Mouse (Mus musculus) layer of hippocampus, adult 2 months (tissue): ENCODE data around the gene Atoh7. TPM values are rescaled to one million over a fixed set of nuclear protein-coding genes. Genes with fewer than 3 reads are reported as not detected.

Experiments used
- DNase-seq, 2 experiments: peaks; one replicate each; pipeline ENCODE4 v3.0.0; 2022; ENCODE audit warnings: low spot score in 2 of 2
- H3K27ac ChIP-seq: fragments of 200-600 bp; 2 replicates; pipeline ENCODE4 v1.8.1; 2022
- H3K4me3 ChIP-seq: fragments of 200-600 bp; 2 replicates; pipeline ENCODE4 v1.8.1; 2022; ENCODE audit warnings: mild to moderate bottlenecking
- CTCF ChIP-seq: fragments of 200-600 bp; conservative IDR thresholded peaks from 2 replicates; pipeline ENCODE4 v1.8.1; 2022; ENCODE audit warnings: antibody characterized with exemption, mild to moderate bottlenecking, moderate library complexity
- total RNA-seq, 2 experiments: library from RNA; stranded (reverse); gene quantifications; 2 replicates each; pipeline ENCODE4 v1.2.3; 2021

Atoh7 gene
- total RNA-seq, 2 experiments from 2014 or later, result 1.7 to 2.0 TPM

DNA sequence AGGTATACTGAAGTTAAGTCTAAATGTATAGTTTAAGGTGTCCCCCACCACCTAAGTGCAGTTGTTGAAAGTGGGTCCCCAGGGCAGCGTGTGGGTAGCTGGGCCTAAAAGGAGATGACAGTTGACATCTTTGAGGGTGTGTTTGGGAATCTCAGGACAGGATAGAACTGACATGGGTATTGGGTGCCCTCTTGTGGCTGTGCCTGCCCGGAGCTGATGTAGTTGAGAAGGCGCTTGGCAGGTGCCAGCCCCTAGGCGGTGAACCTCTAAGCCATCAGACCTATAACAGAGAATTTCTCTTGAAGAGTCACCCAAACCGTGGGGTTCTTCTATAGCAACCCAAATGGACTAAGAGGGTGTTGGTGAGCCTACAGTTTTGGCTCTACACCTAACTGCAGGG lies 33.5 kb upstream of the Atoh7 start:
- Histone ChIP-seq H3K4me3 (no peak overlapping the region), H3K27ac (no peak overlapping the region)
- TF ChIP-seq CTCF, result peak; percentile 94; the same call in 1 of the 2 replicates
- DNase-seq, result peak; percentile 72 to 83

- no peak for TF ChIP-seq CTCF
- Histone ChIP-seq H3K27ac (no peak overlapping the region), H3K4me3 (no peak overlapping the region)
- no peak for DNase-seq
These were observed 13.1 kb upstream of the Atoh7 start for GRCm38 (mm10) chr10:63086304-63086703.

DNA sequence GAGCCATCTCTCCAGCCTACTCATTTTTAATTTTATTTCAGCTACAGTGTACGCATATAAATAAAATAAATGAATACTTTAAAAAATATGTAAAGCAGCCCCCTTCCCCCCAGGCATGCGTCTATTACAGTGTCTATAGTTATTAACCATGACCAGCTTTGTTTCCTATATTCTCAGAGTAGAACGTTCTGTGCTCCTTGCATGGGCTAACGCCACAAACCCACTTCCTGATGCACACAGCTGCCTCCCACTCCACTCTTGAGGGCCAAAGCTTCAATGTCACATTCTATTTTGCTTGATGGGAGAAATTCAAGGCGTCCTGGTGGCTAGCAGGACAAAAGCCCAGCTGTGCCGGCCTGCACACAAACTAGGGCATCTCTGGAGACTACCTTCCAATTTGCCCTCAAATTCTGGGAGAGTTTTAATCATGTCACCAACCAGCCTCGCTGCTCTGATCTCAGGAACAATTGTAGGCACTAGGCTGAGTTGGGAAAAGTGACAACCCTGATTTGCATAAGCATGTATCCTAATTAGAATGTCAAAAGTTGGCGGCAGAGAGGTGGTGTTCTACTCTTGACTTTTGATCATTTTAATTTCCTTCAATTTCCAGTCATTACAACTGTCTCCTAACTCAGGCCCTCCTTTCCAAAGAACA lies 10.2 kb upstream of the Atoh7 start:
- TF ChIP-seq CTCF, result no peak
- 0 out of 2 replicates have a peak overlapping the region, but pooled peaks have one; percentile 8 for H3K27ac ChIP-seq
- DNase-seq, result no peak
- peak overlapping the region; percentile 47 for H3K4me3 ChIP-seq

DNA sequence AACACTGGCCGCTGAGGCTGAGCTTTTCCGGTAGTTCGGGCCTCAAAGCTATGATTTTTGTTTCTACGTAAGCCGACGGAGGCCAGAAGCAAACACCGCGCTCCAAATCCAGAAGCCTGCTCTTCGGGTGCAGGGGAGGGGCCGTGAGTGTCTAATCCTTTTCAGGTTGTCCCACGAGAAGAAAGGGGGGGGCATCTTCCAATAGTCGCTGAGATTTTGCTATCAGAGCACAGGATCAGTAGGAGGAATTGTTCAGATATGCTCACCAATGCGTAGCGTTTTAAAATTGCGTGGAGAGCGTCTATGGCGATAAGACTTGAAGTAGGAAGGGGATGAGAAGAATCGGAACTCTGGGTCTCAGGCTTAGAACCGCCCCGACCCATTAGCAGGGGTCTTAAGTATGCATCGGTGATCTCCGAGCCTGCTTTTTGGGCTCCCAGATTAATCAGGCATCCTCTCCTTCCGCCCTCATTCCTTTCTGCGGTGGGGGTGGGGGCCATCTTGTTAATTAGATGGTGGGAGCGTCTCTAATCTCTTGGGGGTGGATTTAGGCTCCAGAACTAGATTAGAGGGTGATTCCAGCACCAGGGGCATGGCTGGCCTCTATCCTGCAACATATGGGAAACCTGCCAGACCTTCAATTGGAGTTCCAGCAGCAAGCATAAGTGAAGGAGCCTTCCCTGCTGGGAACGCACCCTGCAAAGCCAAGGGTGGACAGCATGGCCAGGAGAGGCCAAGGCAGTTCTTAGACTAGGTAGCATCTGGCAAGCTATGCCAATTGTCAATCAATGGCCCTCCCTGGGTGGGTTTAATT lies 9.5 kb upstream of the Atoh7 start:
- DNase-seq, result no peak
- Histone ChIP-seq H3K27ac (peak overlapping the region; percentile 28; the same call in 1 of the 2 replicates), H3K4me3 (peak overlapping the region; percentile 47)
- no peak for TF ChIP-seq CTCF

GRCm38 (mm10) chr10:63091915-63092314 lies 7.5 kb upstream of the Atoh7 start:
- no peak for DNase-seq
- no peak overlapping the region for H3K4me3 ChIP-seq
- H3K27ac ChIP-seq, result no peak overlapping the region
- TF ChIP-seq CTCF, result no peak

DNA sequence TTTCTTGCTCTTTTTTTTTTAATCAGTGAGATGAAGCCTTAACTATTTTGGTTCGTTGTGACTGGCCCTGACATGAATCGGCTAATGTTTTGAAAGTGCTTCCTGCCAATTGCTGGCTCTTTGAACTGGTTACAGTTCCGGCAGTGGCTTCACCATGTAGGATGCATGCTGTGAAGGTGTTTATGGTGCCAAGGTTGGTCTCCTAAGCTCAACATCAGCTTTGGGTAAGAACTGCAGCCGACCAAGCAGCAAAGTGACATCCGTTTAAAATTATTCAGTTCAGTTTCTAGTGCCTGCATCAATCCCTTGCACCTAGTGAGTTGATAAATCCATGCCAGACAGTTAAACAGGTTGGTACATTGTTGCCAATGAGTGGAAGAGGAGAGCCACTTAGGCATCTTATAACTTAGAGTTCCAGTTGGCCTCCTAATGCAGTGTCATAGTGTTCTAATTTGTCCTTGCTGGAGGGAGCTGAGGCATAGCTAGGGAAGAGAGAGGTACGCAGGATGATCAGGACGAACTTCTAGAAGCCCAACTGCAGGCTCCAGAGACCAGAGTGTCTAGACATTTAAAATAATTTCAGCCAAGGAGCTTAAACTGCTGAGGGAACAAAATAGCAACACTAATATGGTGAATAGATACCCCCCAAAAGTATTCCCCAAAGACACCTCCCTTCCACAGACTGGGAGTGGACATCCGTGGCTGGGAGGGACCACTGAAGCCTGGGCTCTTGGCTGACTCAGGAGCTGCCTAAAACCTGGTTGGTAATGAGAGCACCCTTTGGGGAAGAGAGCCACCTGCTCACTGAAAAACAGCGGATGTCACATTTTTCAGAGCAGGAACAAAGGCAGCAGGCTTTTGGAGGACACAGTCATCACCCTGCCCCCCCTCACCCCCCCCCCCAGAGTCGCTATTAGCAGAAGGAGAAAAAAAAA lies 6.6 kb upstream of the Atoh7 start:
- H3K27ac ChIP-seq, result no peak overlapping the region
- TF ChIP-seq CTCF, result no peak
- no peak overlapping the region for H3K4me3 ChIP-seq
- DNase-seq, result no peak

GRCm38 (mm10) chr10:63096757-63097156 lies 2.7 kb upstream of the Atoh7 start:
- Histone ChIP-seq H3K27ac (no peak overlapping the region), H3K4me3 (no peak overlapping the region)
- no peak for DNase-seq
- no peak for TF ChIP-seq CTCF

DNA sequence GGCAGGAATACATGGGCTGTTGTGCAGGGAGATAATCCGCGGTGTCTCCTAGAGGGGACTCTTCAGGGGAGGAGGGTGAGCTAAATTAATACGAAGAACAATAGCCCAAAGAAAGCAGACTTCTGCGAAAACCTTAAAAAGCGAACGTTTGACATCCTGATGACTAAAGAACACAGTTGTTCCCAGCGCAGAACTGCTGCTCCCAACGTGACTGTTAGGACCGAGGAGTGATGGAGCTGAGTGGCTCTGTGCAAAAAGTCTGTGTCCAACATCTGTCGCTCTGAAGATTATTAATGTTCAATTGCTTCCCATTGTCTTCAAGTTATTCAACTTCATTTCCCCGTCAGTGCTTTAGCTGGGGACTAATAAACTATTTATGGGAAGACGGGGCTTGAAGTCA lies 1.3 kb upstream of the Atoh7 start:
- Histone ChIP-seq H3K27ac (no peak overlapping the region), H3K4me3 (no peak overlapping the region)
- no peak for TF ChIP-seq CTCF
- no peak for DNase-seq

- TF ChIP-seq CTCF, result no peak
- peak overlapping the region; percentile 65 for H3K4me3 ChIP-seq
- peak; percentile 58 to 72 for DNase-seq
- peak overlapping the region; percentile 88 for H3K27ac ChIP-seq
These were observed 601 bp downstream of the Atoh7 start for GRCm38 (mm10) chr10:63099941-63100562.

GRCm38 (mm10) chr10:63100657-63101056 lies 1.2 kb downstream of the Atoh7 start:
- H3K27ac ChIP-seq, result peak overlapping the region; percentile 88
- DNase-seq, result no peak
- no peak for TF ChIP-seq CTCF
- H3K4me3 ChIP-seq, result peak overlapping the region; percentile 65

- H3K4me3 ChIP-seq, result no peak overlapping the region
- peak; percentile 76 for TF ChIP-seq CTCF
- no peak for DNase-seq
- no peak overlapping the region for H3K27ac ChIP-seq
These were observed 13.7 kb downstream of the Atoh7 start for GRCm38 (mm10) chr10:63113027-63113604.

DNA sequence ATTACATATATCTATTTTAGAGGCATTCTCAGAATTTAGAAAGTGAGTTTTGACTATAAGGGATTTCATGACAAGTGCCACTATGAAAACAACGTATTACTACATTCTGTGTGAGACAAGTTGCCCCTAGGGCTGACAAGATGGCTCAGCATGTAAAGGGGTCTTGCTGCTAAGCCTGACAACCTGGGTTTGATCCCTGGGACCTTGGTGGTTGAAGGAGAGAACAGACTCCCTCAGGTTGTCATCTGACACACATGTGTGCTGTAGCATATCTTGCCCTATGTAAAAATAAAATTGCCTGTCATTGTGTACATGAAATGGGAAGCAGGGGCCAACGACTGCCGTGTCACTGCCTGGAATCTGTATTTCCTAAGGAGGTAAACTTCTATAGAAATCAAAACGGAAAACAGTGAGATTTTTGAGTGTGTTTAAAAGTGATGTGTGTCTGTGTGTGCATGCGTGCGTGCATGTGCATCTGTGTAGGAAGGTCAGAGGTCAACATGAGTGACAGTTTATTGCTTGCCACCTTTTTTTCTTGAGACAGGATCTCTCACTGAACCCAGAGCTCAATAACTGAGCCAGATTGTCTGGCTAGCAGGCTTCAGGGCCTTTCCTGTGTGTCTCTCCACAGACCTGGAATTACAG lies 14.4 kb downstream of the Atoh7 start:
- TF ChIP-seq CTCF, result no peak
- Histone ChIP-seq H3K4me3 (no peak overlapping the region), H3K27ac (no peak overlapping the region)
- no peak for DNase-seq
